Mouse (Mus musculus) limb, embryonic 11.5 days (tissue): ENCODE data around the gene Nlrp6. TPM values are rescaled to one million over a fixed set of nuclear protein-coding genes. Genes with fewer than 3 reads are reported as not detected.

ENCODE experiments used
- ATAC-seq: fragments of 200-750 bp; cut with Nextera tagmentation; 2 replicates; pipeline ENCODE4 v1.8.0; 2017; ENCODE audit warnings: low read depth; ENCODE audit not compliant: insufficient number of reproducible peaks, low FRiP score, low TSS enrichment
- DNase-seq: peaks from one replicate; pipeline ENCODE4 v3.0.0-alpha.2; 2015; ENCODE audit warnings: low spot score
- H3K27ac ChIP-seq: fragments of 300-500 bp; sonication (generic); replicated peaks from 2 replicates; pipeline ENCODE4 v1.5.1; 2014; ENCODE audit warnings: low read depth, mild to moderate bottlenecking, low read length
- H3K27me3 ChIP-seq: fragments of 300-500 bp; sonication (generic); 2 replicates; pipeline ENCODE4 v1.6.1; 2014; ENCODE audit warnings: mild to moderate bottlenecking, low read length, mixed read lengths; ENCODE audit not compliant: control insufficient read depth, insufficient read depth
- H3K36me3 ChIP-seq: fragments of 300-500 bp; sonication (generic); 2 replicates; pipeline ENCODE4 v1.6.1; 2014; ENCODE audit warnings: mild to moderate bottlenecking, low read length, moderate library complexity, mixed read lengths; ENCODE audit not compliant: control insufficient read depth, insufficient read depth
- H3K4me1 ChIP-seq: fragments of 300-500 bp; sonication (generic); 2 replicates; pipeline ENCODE4 v1.6.1; 2014; ENCODE audit warnings: low read length, mixed read lengths; ENCODE audit not compliant: control insufficient read depth, insufficient read depth
- H3K4me2 ChIP-seq: fragments of 300-500 bp; sonication (generic); 2 replicates; pipeline ENCODE4 v1.6.1; 2014; ENCODE audit warnings: low read depth, mild to moderate bottlenecking, moderate library complexity; ENCODE audit not compliant: severe bottlenecking
- H3K4me3 ChIP-seq: fragments of 300-500 bp; sonication (generic); 2 replicates; pipeline ENCODE4 v1.5.1; 2014; ENCODE audit warnings: low read depth, low read length
- H3K9ac ChIP-seq: fragments of 300-500 bp; sonication (generic); 2 replicates; pipeline ENCODE4 v1.6.1; 2014; ENCODE audit warnings: mild to moderate bottlenecking, low read length
- H3K9me3 ChIP-seq: fragments of 300-500 bp; sonication (generic); 2 replicates; pipeline ENCODE4 v1.6.1; 2016; ENCODE audit warnings: low read length; ENCODE audit not compliant: control insufficient read depth
- WGBS: fragments of 180-500 bp; shearing (Covaris S2); extraction: QIAGEN DNeasy Blood & Tissue Kit; methylation state at CpG from one replicate; pipeline ENCODE4 v1.1.7; 2014; 5-methylcytosine and 5-hydroxymethylcytosine counted together
- polyA plus RNA-seq: library from polyadenylated mRNA; unstranded; fragments of >200 nt; fragmentation: Nextera tagmentation; extraction: Ambion mirVana; gene quantifications from 2 replicates; pipeline ENCODE4 v1.2.1, GENCODE M21; 2014

Nlrp6 gene
- polyA plus RNA-seq, 1 experiment from 2014 or later: not detected

GRCm38 (mm10) chr7:140948161-140948560 is 27.5 kb downstream of the Nlrp6 start:
- H3K4me1 ChIP-seq: peaks cover 23% of the 10 kb centered on the region
- H3K27ac ChIP-seq: no peak overlapping the region
- no peak overlapping the region for H3K9ac ChIP-seq
- H3K9me3 ChIP-seq: no peaks in the 10 kb centered on the region
- H3K27me3 ChIP-seq: no peaks in the 10 kb centered on the region
- ATAC-seq: no peak
- no peak overlapping the region for H3K4me2 ChIP-seq
- H3K36me3 ChIP-seq: peaks cover 20% of the 10 kb centered on the region
- no peak for DNase-seq
- no peak overlapping the region for H3K4me3 ChIP-seq
- WGBS: 90% methylated on average over 8 of the region's 8 CpGs

- DNase-seq (no peak), ATAC-seq (no peak)
- peaks cover 21% of the 10 kb centered on the region for H3K36me3 ChIP-seq
- H3K9ac ChIP-seq: no peak overlapping the region
- H3K4me1 ChIP-seq: peaks cover 31% of the 10 kb centered on the region
- no peaks in the 10 kb centered on the region for H3K27me3 ChIP-seq
- H3K27ac ChIP-seq: no peak overlapping the region
- WGBS: 91% methylated on average over 6 of the region's 6 CpGs
- no peak overlapping the region for H3K4me3 ChIP-seq
- no peak overlapping the region for H3K4me2 ChIP-seq
- H3K9me3 ChIP-seq: no peaks in the 10 kb centered on the region
Observed at GRCm38 (mm10) chr7:140949255-140949654, 28.6 kb downstream of the Nlrp6 start.

DNA sequence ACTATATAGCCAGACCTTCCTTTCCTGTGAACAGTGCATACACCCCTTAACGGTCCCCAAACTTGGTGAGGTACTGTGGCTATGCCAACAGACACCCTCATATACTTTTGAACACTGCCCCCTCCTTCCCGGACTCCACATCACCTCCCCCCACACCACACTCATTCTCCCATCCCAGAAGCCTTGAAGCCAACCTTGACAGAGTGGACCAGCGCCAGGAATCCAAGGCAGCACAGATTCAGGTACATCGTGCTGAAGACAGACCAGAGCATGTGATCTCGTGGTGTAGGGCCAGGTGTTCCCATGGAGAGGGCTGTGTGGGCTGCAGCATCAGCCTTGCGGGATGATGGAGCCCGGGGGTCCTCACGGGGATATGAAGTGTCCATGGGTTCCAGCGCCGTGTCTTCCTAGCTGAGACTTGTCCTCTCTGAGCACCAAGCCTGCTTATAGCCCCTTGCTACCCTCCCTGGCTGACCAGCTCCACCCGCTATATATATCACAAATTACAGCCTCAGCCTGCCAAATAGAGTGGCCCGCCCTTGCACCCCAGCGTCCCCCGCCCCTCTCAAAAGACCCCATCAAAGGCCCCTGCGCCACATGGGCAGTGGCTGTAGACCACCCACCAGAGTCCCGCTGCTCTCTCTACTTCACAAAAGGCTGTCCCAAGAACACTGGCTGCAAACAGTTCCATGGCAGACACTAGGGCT is 29.3 kb downstream of the Nlrp6 start, which contains the start of gene Ifitm5:
Gene Ifitm5 (minus strand): TSS at position 468 of the 707 bp plus-strand sequence.
- H3K4me1 ChIP-seq: peaks cover 34% of the 10 kb centered on the region

DNA sequence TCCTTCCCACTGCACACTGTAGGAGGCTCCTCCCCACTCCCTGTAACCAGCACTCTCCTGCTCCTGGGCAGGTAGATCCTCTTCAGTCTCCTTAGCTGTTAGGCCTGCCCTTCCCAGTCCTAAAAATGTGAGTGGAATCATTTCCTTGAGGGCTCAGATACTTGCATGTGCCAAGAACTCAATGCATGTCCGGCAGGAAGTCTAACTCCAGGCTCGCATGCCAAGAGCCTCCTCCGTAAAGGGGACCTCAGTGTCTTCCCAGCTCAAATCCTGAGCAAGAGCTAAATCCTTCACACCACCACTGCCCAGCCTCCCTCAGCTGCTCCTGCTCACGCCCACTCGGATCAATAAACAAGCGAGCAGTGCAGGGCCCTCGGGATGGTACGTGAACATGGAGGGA is 30.3 kb downstream of the Nlrp6 start:
- peaks cover 18% of the 10 kb centered on the region for H3K36me3 ChIP-seq
- no peaks in the 10 kb centered on the region for H3K27me3 ChIP-seq
- no peak overlapping the region for H3K27ac ChIP-seq
- H3K9ac ChIP-seq: no peak overlapping the region
- H3K4me1 ChIP-seq: peaks cover 36% of the 10 kb centered on the region
- no peaks in the 10 kb centered on the region for H3K9me3 ChIP-seq
- H3K4me3 ChIP-seq: no peak overlapping the region
- no peak overlapping the region for H3K4me2 ChIP-seq
- DNase-seq (no peak), ATAC-seq (no peak)
- WGBS: 33% methylated on average over 8 of the region's 8 CpGs

More for the DNA sequence above, 29.3 kb downstream of the Nlrp6 start, which contains the start of gene Ifitm5:
- no peak within 1 kb of the TSS for H3K4me3 ChIP-seq
- WGBS: 70% methylated on average over 16 of the region's 16 CpGs
- H3K27ac ChIP-seq: peak within 1 kb of the TSS; percentile 65
- no peaks in the 10 kb centered on the region for H3K9me3 ChIP-seq
- peaks cover 21% of the 10 kb centered on the region for H3K36me3 ChIP-seq
- H3K4me2 ChIP-seq: 0 out of 2 replicates have a peak within 1 kb of the TSS, but pooled peaks have one; percentile 4
- no peaks in the 10 kb centered on the region for H3K27me3 ChIP-seq
- no peak within 1 kb of the TSS for H3K9ac ChIP-seq
- ATAC-seq: no peak
- DNase-seq: no peak

DNA sequence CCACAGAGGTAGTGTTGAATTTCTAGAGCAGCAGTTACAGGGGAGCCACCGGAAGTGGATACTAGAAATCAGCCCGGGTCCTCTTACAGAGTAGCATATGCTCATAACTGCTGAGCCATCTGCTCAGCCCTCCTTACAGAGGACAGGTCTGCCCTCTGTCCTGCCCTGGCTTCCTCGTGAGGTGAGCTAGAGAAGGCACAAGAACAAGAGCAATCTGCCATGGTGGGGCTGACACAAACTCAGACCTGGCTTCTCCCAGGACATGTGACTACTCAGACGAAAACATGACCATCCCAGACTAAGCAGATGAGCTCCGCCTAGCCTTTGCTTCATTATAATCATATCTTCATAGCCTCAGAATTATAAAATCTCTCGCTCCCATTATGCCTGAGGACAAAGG is 31.1 kb downstream of the Nlrp6 start:
- ATAC-seq (no peak), DNase-seq (no peak)
- Histone ChIP-seq H3K27me3 (no peaks in the 10 kb centered on the region), H3K36me3 (peaks cover 16% of the 10 kb centered on the region), H3K4me1 (peaks cover 43% of the 10 kb centered on the region), H3K4me3 (no peak overlapping the region), H3K4me2 (no peak overlapping the region), H3K9ac (no peak overlapping the region), H3K27ac (no peak overlapping the region), H3K9me3 (no peaks in the 10 kb centered on the region)
- WGBS: 66% methylated on average over 6 of the region's 6 CpGs

DNA sequence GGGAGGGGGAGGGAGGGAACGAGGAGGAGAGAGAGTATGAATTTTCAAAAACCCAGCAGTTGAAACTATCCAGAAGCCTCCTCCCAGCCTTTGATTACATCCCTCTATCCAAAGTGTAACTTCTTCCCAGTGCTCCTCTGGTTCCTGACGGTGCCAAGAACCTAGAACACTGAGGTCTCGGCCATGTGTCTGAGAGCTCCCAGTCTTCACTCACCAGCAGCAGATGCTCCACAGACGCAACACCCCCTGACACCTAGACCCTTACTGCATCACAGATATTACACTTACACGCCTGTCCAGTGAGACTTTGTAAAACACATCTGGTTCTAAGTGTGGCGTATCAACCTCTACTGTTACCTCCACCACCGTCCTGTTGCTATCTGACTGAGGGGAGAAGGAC is 31.7 kb downstream of the Nlrp6 start:
- no peak for ATAC-seq
- no peaks in the 10 kb centered on the region for H3K9me3 ChIP-seq
- peaks cover 45% of the 10 kb centered on the region for H3K4me1 ChIP-seq
- no peaks in the 10 kb centered on the region for H3K27me3 ChIP-seq
- no peak overlapping the region for H3K4me2 ChIP-seq
- DNase-seq: no peak
- WGBS: 77% methylated on average over 7 of the region's 7 CpGs
- H3K9ac ChIP-seq: no peak overlapping the region
- peaks cover 13% of the 10 kb centered on the region for H3K36me3 ChIP-seq
- H3K4me3 ChIP-seq: no peak overlapping the region
- no peak overlapping the region for H3K27ac ChIP-seq

- H3K9ac ChIP-seq: no peak overlapping the region
- H3K9me3 ChIP-seq: no peaks in the 10 kb centered on the region
- peaks cover 7% of the 10 kb centered on the region for H3K36me3 ChIP-seq
- H3K27ac ChIP-seq: no peak overlapping the region
- DNase-seq: no peak
- H3K4me2 ChIP-seq: no peak overlapping the region
- no peak overlapping the region for H3K4me3 ChIP-seq
- ATAC-seq: no peak
- no peaks in the 10 kb centered on the region for H3K27me3 ChIP-seq
- peaks cover 45% of the 10 kb centered on the region for H3K4me1 ChIP-seq
- 81% methylated on average over 11 of the region's 11 CpGs for WGBS
Observed at GRCm38 (mm10) chr7:140953133-140953532, 32.4 kb downstream of the Nlrp6 start.

- peak overlapping the region; percentile 70 for H3K9ac ChIP-seq
- H3K9me3 ChIP-seq: no peaks in the 10 kb centered on the region
- peaks cover 4% of the 10 kb centered on the region for H3K36me3 ChIP-seq
- peaks cover 45% of the 10 kb centered on the region for H3K4me1 ChIP-seq
- H3K27me3 ChIP-seq: no peaks in the 10 kb centered on the region
- ATAC-seq: no peak
- no peak for DNase-seq
- H3K4me2 ChIP-seq: peak overlapping the region; percentile 90
- peak overlapping the region; percentile 52 for H3K4me3 ChIP-seq
- no peak overlapping the region for H3K27ac ChIP-seq
- WGBS: 63% methylated on average over 15 of the region's 15 CpGs
Observed at GRCm38 (mm10) chr7:140953800-140954732, 33.4 kb downstream of the Nlrp6 start.
